Mouse (Mus musculus): ENCODE results near the gene Nt5c3.

DNA sequence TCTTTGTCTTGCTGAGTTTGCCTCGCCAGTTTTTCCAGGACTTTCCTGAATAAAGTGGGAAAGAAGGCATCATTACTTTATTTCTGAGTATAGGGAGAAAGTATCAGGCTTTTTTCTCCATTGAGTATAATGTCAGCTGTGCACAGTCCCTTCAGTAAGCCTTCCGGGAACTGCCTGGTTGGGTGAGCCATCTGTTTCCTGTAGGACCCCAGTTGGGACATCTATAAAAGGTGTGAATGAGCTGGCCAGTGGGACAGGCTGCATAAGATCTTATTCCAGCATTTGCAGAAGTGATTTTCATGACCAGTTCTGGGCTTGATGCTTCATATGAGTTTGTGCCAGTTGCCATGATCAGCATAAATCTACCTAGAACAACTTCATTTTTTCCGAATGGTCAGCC is 80.5 kb downstream of the Nt5c3 start:
- TF ChIP-seq CTCF (IDR thresholded peaks at IDR 0.05; ENCODE audit: low read depth) (no peak), EP300 (IDR thresholded peaks at IDR 0.05; ENCODE audit: low read depth) (no peak)

Data from liver, embryonic 14.5 days (tissue).